Mouse (Mus musculus) lung, embryonic 16.5 days (tissue): ENCODE results near the gene Dlx4. TPM values are rescaled to one million over a fixed set of nuclear protein-coding genes. Genes with fewer than 3 reads are reported as not detected.

Source experiments
- ATAC-seq: fragments of 200-750 bp; cut with Nextera tagmentation; 2 replicates; pipeline ENCODE4 v1.8.0; 2017; ENCODE audit warnings: low read depth, mild to moderate bottlenecking, moderate library complexity
- H3K27ac ChIP-seq: fragments of 300-500 bp; sonication (generic); 2 replicates; pipeline ENCODE4 v1.5.1; 2014; ENCODE audit warnings: mild to moderate bottlenecking, control low read depth, low read length
- H3K27me3 ChIP-seq: fragments of 300-500 bp; sonication (generic); 2 replicates; pipeline ENCODE4 v1.6.1; 2014; ENCODE audit warnings: low read depth, low read length, mixed read lengths; ENCODE audit not compliant: control insufficient read depth, insufficient read depth
- H3K36me3 ChIP-seq: fragments of 300-500 bp; sonication (generic); 2 replicates; pipeline ENCODE4 v1.6.1; 2014; ENCODE audit warnings: low read length; ENCODE audit not compliant: control insufficient read depth, insufficient read depth
- H3K4me1 ChIP-seq: fragments of 300-500 bp; sonication (generic); replicated peaks from 2 replicates; pipeline ENCODE4 v1.6.1; 2014; ENCODE audit warnings: low read length, mixed read lengths; ENCODE audit not compliant: control insufficient read depth, insufficient read depth
- H3K4me2 ChIP-seq: fragments of 300-500 bp; sonication (generic); 2 replicates; pipeline ENCODE4 v1.6.1; 2014; ENCODE audit warnings: low read depth, low read length, control low read depth
- H3K4me3 ChIP-seq: fragments of 300-500 bp; sonication (generic); 2 replicates; pipeline ENCODE4 v1.5.1; 2014; ENCODE audit warnings: mild to moderate bottlenecking, low read length, control low read depth
- H3K9ac ChIP-seq: fragments of 300-500 bp; sonication (generic); 2 replicates; pipeline ENCODE4 v1.6.1; 2014; ENCODE audit warnings: low read length, control low read depth
- H3K9me3 ChIP-seq: fragments of 300-500 bp; sonication (generic); 2 replicates; pipeline ENCODE4 v1.6.1; 2016; ENCODE audit warnings: low read length; ENCODE audit not compliant: control insufficient read depth
- WGBS: fragments of 180-500 bp; shearing (Covaris S2); extraction: QIAGEN DNeasy Blood & Tissue Kit; methylation state at CpG from one replicate; pipeline ENCODE4 v1.1.7; 2014; 5-methylcytosine and 5-hydroxymethylcytosine counted together
- polyA plus RNA-seq: library from polyadenylated mRNA; unstranded; fragments of >200 nt; fragmentation: Nextera tagmentation; extraction: Ambion mirVana; gene quantifications from 2 replicates; pipeline ENCODE4 v1.2.1, GENCODE M21; 2015

The Dlx4 gene
- polyA plus RNA-seq, 1 experiment from 2014 or later = 1.3 TPM

DNA sequence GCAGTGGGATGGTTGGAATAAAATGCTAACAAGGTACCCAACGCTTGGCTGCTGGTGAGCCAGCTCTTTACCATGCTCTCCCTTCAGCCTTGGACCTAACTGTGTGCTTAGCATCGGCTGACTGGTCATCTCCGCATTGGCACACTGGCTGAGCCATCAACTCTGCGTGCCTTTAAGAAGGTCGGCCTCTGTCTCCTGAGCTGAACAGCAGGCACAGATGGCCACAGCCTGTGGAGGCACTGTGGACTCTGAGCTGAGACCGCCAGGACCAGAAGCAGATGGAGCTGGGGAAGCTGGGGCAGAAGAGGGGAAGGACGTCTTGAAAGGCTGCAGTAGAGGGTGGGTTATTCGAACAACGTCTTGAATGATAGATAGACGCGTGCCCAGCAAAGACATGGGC, 17.7 kb downstream of the Dlx4 start:
- H3K27me3 ChIP-seq = peaks cover 13% of the 10 kb centered on the region
- H3K4me1 ChIP-seq = peaks cover 10% of the 10 kb centered on the region
- H3K9ac ChIP-seq = no peak overlapping the region
- H3K27ac ChIP-seq = no peak overlapping the region
- no peaks in the 10 kb centered on the region for H3K36me3 ChIP-seq
- WGBS = 66% methylated on average over 11 of the region's 11 CpGs
- no peak for ATAC-seq
- H3K4me3 ChIP-seq = no peak overlapping the region
- H3K9me3 ChIP-seq = no peaks in the 10 kb centered on the region
- no peak overlapping the region for H3K4me2 ChIP-seq

DNA sequence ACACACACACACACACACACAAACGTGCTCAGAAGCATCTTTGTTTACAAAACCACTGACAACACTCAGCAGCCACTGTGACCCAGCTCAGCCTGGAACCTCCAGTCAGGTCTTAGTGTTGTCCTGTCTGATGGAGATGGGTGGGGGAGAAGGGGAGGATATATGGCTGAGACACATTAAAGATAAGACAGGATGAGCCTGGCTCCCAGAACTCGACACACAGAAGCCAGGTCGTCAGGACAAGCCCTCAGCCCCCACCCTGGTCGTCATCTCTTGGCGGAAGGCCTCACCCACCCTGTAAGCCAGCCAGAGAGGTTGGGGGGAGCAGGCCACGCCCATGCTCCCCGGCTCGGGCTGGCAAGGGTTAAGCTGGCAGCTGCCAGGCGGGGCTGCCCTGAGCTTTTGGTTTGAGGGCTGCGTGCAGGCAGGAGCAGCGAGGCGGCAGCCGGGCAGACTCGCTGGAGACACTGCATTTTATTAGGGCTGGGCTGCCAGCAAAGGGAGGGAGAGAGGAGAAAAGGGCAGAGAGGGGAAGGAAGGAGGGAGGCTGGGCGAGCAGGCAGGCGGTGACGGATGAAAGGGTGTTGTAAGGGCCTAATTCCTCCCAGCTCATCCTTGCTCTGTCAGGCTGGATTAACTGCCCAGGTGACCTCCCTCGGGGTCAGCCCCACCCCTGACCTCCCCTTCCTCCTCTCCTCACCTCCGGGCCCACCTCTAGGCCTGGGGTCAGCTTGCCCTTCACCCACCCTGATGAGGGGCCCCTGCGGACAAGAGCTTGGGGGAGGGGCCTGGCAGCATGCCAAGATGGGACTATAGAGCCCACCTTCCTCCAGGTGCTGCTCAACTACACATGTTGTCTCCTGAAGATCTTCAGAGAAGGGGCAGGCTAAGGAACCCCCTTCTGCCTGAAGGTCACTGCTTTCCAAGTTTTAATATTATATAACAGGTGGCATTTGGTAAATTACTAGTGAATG, 19.5 kb downstream of the Dlx4 start:
- peaks cover 10% of the 10 kb centered on the region for H3K4me1 ChIP-seq
- H3K27me3 ChIP-seq = peaks cover 31% of the 10 kb centered on the region
- H3K27ac ChIP-seq = 0 out of 2 replicates have a peak overlapping the region, but pooled peaks have one; percentile 15
- peak overlapping the region; percentile 47 for H3K4me2 ChIP-seq
- peak overlapping the region; percentile 37; the same call in 1 of the 2 replicates for H3K9ac ChIP-seq
- H3K4me3 ChIP-seq = peak overlapping the region; percentile 14; the same call in 1 of the 2 replicates
- H3K36me3 ChIP-seq = no peaks in the 10 kb centered on the region
- no peaks in the 10 kb centered on the region for H3K9me3 ChIP-seq
- WGBS = 2% methylated on average over 20 of the region's 20 CpGs
- peak; percentile 66 for ATAC-seq

DNA sequence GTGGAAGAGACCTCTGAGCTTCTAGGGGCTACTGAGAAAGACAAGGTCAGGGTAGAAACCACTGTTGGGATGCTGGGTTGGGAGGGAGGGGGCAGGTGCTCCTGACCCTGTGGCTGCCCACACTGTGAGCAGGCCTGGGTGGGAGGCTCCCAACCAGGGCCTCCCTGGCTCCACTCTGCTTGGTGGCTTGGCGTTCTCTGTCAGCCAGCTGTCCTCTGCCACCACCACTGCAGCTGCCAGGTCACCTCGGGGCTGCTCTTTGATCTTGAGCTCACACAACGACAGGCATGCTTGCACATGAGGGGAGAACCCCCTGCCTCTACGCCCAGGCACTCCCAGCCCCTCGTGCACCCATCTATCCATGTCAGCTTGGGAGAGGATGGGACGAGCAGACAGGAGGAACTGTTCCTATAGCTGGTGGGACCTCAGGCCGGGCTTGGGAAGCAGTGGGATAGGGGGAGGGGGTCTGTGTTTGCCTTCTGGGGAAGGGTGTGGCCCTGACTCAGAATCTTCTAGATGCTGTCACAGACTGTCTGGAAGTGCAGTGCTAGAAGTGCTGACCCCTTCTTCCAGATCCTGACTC, 20.6 kb downstream of the Dlx4 start:
- Histone ChIP-seq H3K4me1 (peaks cover 15% of the 10 kb centered on the region), H3K9ac (no peak overlapping the region)
- 18% methylated on average over 7 of the region's 7 CpGs for WGBS

DNA sequence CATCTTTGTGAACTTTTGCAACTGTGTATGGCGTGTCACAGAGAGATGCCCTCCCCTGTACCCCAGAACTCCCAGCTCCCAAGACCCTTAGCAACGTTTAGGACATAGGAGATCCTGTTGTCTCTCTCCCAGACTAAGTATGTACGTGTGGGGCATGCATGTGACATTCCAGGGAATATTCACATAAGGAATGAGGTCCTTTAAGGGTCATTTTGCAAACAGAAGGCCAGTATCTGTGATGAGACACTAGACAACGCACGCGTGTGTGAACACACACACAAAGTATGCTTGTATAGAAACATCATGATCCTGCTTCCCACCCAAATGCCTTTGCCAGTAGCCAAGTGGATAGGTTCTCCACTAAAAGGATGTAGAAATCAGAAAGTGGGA, 24.0 kb downstream of the Dlx4 start:
- Histone ChIP-seq H3K9me3 (no peaks in the 10 kb centered on the region), H3K27ac (no peak overlapping the region), H3K9ac (no peak overlapping the region), H3K4me1 (peaks cover 24% of the 10 kb centered on the region), H3K4me3 (no peak overlapping the region), H3K36me3 (no peaks in the 10 kb centered on the region), H3K27me3 (peaks cover 67% of the 10 kb centered on the region), H3K4me2 (no peak overlapping the region)
- ATAC-seq = no peak
- 59% methylated on average over 6 of the region's 6 CpGs for WGBS

More for the DNA sequence above, 20.6 kb downstream of the Dlx4 start:
- H3K27me3 ChIP-seq = peaks cover 41% of the 10 kb centered on the region
- ATAC-seq = no peak
- no peaks in the 10 kb centered on the region for H3K9me3 ChIP-seq
- no peak overlapping the region for H3K4me2 ChIP-seq
- H3K36me3 ChIP-seq = no peaks in the 10 kb centered on the region
- no peak overlapping the region for H3K4me3 ChIP-seq
- H3K27ac ChIP-seq = no peak overlapping the region

DNA sequence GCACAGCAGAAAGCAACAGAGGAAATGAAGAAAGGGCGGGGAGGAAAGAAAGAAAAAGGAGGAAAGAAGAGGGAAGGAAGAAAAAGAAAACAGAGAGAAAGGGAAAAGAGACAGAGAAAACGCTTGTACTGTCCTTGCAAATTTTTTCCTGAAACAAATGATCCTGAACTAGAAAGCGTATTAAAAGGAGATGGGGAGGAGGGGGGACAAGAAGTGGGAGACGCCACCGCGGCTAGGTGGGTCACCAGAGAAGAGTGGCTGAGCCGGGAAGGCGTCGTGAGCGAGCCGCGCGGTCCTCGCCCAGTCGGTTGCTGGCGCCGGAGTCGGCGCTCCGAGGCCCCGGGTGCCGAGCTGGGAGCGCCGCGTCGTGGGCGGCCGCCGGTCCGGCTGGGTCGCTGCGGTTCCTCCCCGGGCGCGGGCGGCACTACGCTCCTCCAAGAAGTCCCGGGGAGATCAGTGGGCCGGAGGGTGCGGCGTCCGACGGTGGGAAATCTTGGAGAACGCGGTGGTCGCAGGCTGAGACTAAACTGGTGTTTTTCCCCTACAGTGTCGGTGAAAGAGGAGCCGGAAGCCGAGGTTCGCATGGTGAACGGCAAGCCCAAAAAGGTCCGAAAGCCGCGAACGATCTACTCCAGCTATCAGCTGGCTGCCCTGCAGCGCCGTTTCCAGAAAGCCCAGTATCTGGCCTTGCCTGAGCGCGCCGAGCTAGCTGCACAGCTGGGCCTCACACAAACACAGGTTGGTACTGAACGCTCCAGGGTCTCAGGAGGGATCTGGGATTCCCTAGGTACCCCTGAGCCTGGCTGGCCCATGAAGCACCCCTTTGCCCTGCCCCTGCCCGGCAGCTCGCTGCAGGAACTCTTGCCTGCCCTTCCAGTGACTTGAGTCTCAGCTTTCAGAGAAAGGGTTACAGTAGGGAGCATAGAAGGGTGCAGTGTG, 24.6 kb downstream of the Dlx4 start:
- WGBS = 2% methylated on average over 59 of the region's 63 CpGs
- H3K9me3 ChIP-seq = no peaks in the 10 kb centered on the region
- peak overlapping the region; percentile 56 for H3K9ac ChIP-seq
- no peak for ATAC-seq
- no peak overlapping the region for H3K27ac ChIP-seq
- peak overlapping the region; percentile 50 for H3K4me3 ChIP-seq
- H3K27me3 ChIP-seq = peaks cover 67% of the 10 kb centered on the region
- peaks cover 18% of the 10 kb centered on the region for H3K4me1 ChIP-seq
- H3K36me3 ChIP-seq = no peaks in the 10 kb centered on the region
- peak overlapping the region; percentile 76 for H3K4me2 ChIP-seq

DNA sequence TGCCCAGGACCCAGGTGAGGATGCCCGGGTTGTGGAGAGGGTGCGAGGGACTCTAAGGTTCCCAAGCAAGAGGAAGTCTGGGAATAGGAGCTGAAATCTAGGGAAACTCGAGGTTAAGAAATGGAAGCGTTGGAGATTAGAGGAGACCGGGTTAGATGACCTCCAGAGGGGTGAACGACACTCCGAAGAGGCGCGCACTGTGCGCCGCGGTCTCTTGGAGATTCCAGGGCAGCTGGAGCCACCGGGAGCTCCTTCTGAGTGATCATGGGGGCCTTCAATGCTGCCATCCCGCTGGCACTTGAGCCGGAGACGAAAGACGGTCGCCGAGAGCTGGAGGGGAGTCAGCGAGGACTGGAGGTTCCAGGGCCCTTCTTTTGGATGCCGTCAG, 25.4 kb downstream of the Dlx4 start:
- no peak for ATAC-seq
- no peak overlapping the region for H3K9ac ChIP-seq
- peak overlapping the region; percentile 50 for H3K4me3 ChIP-seq
- under 1% methylated on average over 21 of the region's 21 CpGs for WGBS
- no peaks in the 10 kb centered on the region for H3K9me3 ChIP-seq
- H3K4me2 ChIP-seq = peak overlapping the region; percentile 76
- no peak overlapping the region for H3K27ac ChIP-seq
- peaks cover 14% of the 10 kb centered on the region for H3K4me1 ChIP-seq
- no peaks in the 10 kb centered on the region for H3K36me3 ChIP-seq
- H3K27me3 ChIP-seq = peaks cover 67% of the 10 kb centered on the region

DNA sequence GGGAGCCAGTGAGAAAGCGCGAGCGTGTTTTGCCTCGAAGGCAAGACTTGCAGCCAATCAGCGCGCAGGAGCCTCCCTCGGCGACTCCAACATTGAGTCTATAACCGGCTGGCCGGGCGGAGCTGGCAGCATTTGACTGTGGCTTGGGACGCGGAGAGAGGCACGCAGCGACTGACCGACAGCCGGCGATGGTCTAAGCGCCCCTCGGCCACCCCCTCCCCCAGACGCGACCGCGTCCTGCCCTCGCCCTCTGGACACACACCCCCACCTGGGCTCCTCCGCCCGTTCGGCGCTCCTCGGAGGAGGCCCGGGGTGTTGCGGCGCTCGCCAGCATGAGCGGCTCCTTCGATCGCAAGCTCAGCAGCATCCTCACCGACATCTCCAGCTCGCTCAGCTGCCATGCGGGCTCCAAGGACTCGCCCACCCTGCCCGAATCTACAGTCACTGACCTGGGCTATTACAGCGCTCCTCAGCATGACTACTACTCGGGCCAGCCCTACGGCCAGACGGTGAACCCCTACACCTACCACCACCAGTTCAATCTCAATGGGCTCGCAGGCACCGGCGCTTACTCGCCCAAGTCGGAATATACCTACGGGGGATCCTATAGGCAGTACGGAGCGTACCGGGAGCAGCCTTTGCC, 26.0 kb downstream of the Dlx4 start, which contains the start of gene Dlx3:
Dlx3 (plus strand) TSS at position 130 of the 643 bp plus-strand sequence.
- H3K4me2 ChIP-seq = peak within 1 kb of the TSS; percentile 76
- no peaks in the 10 kb centered on the region for H3K36me3 ChIP-seq
- no peak within 1 kb of the TSS for H3K27ac ChIP-seq
- H3K9ac ChIP-seq = peak within 1 kb of the TSS; percentile 47; the same call in 1 of the 2 replicates
- no peaks in the 10 kb centered on the region for H3K9me3 ChIP-seq
- ATAC-seq = peak; percentile 53
- under 1% methylated on average over 55 of the region's 55 CpGs for WGBS
- H3K4me1 ChIP-seq = peaks cover 14% of the 10 kb centered on the region
- peak within 1 kb of the TSS; percentile 50 for H3K4me3 ChIP-seq
- peaks cover 67% of the 10 kb centered on the region for H3K27me3 ChIP-seq

DNA sequence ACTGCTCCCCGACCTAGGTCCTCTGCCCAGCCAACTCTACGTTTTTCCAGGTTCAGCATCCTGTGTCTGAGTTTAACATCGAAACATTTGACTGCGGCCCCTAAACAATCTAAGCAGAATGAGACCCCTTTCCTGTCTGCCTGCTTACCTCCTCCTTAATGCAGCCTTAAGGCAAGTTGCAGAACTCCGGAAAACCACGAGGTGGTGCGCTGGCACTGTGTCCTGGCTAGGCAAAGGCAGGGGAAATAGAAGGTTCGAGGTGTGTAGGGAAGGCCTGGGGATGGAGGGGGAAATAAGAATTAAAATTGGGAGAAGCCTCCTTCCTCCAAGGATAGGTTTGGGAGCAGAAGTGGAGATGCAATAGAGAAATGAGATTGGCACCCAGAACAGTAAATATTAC, 27.6 kb downstream of the Dlx4 start:
- Histone ChIP-seq H3K4me3 (no peak overlapping the region), H3K27me3 (peaks cover 56% of the 10 kb centered on the region), H3K9ac (no peak overlapping the region), H3K27ac (no peak overlapping the region), H3K4me2 (no peak overlapping the region), H3K4me1 (peaks cover 14% of the 10 kb centered on the region), H3K36me3 (no peaks in the 10 kb centered on the region), H3K9me3 (no peaks in the 10 kb centered on the region)
- ATAC-seq = peak; percentile 49; the same call in 1 of the 2 replicates
- 5% methylated on average over 8 of the region's 8 CpGs for WGBS
